Mouse (Mus musculus) layer of hippocampus, adult 8-10 months (tissue): ENCODE measurements around the gene Egflam. TPM values are rescaled to one million over a fixed set of nuclear protein-coding genes. Genes with fewer than 3 reads are reported as not detected.

Experiments used
- DNase-seq, 2 experiments: peaks; one replicate each; pipeline ENCODE4 v3.0.0; 2022; ENCODE audit warnings: low spot score in 2 of 2
- total RNA-seq, 4 experiments: library from RNA; stranded (reverse); gene quantifications; 2 replicates each; pipeline ENCODE4 v1.2.4; 2022

Gene Egflam
- 1 to 10 TPM; 3.0 to 5.6 (median 3.5) TPM for total RNA-seq

- DNase-seq: no peak
Measured at GRCm38 (mm10) chr15:7397818-7398608, at the start of gene Egflam. Gene Egflam (minus strand): TSS chr15:7398395.

DNA sequence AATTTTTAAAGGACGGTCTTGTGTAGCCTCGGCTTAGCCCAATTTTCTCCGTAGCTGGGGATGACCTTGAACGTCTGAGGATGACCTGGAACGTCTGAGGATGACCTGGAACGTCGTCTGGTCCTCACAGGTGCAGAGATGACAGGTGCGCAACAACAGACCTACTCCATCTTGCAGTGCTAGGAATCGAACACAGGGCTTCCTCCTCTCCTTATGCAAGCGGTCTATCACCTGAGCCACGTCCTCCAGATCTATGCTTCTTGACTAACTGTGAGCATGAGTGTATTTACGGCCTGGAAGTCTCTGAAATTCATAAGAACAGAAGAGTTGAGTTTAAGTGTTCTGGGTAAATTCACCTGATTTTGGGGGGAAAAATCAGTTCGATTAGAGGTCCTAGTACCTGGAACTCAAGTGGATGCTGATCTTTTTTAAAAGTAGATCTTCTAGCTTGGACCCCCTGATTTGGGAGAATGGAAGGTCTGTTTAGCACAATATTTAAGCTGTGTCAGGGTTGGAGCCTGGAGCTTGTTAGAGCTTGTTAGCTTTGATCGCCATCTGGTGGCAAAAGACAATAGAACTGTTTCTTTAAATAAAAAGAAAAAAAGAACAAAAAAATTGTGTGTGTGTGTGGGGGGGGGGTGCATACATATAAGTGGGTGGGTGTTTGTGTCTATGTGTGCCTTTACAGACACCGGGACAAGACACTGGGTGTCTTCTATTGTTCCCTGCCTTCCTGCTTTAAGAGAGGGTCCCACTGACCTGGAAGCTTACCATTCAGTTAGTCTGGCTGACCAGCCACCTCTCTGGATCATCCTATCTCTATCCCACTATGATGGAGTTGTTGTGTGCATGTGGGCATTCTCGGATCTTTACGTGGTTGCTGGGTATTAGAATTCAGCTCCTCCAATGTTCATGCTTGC is 45.5 kb upstream of the Egflam start:
- no peak for DNase-seq

DNA sequence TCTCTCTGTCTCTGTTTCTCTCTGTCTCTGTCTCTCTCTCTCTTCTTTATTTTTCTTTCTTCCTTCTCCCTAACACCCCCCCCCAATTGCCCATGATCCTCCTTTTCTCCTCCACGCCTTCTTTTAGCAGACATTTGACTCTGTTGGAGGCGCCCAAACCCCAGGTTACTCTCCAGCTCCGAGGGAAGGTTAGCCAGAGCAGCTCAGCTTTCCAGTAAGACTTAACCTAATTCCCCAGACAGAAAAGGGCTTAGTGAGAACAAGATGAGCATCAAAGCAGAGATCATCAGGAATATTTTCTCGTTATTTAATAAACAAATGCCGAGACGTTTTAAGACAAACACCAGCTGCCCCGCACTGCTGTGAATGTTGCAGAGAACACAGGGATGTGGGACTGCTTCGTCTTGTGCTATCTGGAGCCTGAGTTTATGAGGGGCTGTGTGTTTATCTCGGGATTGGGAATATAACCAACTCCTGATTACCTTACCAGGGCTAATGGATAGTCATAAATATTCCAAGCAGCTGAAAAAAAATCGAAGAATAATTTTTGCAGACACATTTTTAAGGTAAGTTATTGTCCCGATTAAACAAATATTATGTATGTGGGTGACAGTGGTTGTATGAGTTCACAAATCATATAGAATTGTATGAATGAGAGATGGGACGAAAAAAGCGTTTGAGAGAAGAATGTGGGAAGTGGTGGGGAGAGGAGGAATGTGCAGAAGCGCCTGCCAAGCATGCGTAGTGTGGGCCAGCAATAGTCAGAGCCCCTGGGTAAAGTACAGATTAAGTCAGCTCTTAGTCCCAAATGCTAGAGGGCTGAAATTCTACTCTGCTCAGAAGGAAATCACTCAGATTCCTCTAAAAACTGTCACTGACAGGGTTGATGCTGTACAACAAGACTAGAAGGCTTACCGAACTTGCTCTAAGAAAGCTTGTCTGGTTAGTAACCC is 44.2 kb upstream of the Egflam start:
- DNase-seq: no peak

- DNase-seq: no peak
Measured at GRCm38 (mm10) chr15:7424282-7424681, 26.1 kb upstream of the Egflam start.

DNA sequence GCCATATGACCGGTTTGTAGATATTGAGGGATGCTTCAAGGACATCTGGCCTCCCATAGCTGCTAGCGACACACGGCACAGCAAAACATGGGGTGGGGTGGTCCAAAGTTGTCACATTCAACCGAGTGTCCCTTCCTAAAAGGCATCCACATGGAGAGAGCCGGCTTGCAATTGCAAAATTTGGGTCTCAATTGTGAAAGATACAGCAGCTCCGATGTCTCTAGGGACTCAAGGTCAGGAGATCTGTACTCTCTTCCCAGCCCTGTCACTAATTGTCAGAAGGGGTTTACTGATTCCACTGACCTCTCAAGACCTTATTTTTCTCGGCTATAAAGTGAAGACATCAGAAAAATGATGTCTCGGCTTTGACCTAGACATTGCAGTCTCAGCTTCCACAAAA is 6.3 kb upstream of the Egflam start:
- DNase-seq: no peak

DNA sequence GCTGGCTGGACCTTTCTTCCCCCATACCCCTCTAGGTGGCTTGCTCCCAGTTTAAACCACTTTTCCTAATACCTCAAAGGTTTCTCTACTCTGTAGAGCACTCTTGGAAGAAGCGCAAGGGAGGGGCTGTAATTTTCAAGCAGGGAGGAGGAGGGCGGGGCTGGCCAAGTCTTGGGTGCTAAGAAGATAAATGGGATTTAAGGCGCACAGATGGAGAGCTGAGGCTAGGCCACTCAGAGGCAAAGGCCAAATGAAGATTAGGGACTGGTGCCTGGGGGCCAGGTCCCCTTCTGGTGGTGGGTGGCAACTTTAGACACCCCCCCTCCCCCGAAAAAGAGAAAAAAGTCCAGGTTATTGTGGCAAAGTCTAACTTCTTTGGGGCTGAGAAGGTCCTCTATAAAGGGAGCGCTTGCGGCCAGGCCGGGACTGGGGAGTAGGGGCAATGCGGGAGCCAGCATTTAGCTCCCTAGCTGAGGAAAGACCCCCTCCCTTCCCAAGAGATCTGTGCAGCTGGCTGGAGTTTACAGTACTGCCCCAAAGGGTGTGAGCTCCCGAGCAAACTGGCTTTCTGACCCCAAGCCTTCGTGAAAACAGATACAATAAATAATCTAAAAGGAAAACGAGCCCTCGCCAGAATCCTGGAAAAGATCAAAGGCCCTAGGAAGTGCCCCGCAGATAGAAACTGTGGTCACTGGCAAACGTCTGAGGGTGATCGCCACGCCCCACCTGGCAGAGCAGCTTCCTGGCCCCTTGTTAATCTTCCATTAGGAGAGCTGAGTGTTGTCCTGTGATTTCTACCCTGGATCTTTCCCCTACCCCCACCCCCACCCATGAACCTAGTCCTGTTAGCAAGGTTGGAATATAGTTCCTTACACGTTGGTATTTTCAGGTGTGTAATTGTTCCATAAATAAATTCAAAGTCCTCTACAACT is 680 bp upstream of the Egflam start:
- no peak for DNase-seq

- no peak for DNase-seq
Measured at GRCm38 (mm10) chr15:7397446-7397817, 763 bp downstream of the Egflam start.

DNA sequence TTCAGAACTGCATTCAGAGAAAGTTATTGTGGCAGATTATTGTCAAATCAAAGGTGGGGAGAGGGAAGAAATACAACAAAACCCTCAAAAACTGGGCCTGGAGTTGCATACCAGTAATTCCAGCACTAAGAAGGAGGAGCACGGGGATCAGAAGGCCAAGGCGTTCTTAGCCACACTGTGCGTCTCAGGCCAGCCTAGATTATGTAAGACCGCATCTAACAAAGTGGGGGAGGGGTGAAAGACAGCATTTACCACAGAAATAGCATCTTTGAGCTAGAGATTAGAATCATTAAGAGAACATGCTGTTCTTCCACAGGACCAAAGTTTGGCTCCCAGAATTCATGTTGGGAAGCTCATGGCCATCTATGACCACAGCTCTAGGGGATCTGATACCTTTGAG is 14.8 kb downstream of the Egflam start:
- DNase-seq: no peak

DNA sequence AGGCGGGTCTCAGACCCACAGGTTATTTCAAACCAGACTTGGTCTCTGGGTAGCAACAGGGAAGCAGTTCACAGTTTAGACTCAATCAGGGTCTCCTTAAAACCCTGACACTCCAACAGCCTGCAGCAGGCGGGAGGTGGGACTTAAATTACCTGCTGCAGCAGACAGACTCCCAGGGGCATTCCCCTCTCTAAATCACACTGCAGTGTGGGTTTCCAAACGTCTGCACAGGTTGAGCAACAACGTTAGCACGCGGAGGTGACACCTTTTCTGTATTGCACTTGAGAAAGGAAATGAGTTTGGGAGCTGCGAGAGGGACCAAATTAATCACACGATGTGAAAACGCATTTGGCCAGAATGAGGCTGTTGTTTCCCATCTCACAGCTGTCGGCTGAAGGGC is 15.7 kb downstream of the Egflam start:
- DNase-seq: no peak

GRCm38 (mm10) chr15:7352635-7353051 is 45.6 kb downstream of the Egflam start:
- DNase-seq: no peak

DNA sequence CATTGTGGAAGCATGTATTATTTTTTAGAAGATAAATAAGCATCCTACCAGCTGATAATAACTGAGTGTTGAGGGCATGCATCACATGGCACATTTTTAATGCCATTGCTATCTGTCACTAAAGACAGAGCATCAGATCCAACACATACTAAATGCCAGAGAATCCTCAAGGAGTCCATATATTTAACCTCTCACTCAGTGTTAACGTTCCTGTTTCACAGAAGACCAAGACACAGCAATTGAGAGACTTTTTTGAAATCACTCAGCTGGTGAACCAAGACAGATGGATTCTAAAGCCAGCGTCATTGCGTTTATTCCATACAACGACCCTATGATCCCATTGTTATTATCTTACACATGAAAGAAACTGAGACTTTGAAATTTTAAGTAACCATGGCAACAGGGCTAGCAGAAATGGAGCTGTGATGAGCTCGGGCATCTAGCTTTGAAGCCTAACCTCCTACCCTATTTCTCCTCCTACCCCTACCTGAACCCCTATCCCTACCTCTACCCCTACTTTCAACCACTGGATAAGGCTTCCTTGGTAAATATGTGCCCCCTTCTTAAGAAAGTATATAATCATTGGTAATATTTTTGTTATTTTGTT is 57.4 kb downstream of the Egflam start:
- no peak for DNase-seq

- no peak for DNase-seq
Measured at GRCm38 (mm10) chr15:7334517-7335298, 63.5 kb downstream of the Egflam start.

DNA sequence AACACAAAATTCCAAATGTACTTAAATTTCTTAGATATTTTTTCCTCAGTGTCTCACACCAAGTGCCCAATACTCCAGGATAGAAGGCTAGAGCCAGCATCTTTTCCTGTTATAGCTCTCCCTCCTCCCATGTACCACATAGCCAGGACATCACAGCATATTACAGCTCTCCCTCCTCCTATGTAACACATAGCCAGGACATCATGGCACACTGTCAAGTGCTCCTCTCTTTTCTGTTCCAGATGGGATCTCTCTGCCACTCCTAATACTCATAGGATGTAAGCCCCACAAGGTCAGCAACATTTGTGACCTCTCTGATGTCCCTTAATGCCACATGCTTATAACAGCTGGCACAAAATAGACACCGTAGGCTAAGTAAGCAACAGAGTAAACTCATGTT is 65.3 kb downstream of the Egflam start:
- DNase-seq: no peak

- no peak for DNase-seq
Measured at GRCm38 (mm10) chr15:7322599-7323311, 75.4 kb downstream of the Egflam start.

DNA sequence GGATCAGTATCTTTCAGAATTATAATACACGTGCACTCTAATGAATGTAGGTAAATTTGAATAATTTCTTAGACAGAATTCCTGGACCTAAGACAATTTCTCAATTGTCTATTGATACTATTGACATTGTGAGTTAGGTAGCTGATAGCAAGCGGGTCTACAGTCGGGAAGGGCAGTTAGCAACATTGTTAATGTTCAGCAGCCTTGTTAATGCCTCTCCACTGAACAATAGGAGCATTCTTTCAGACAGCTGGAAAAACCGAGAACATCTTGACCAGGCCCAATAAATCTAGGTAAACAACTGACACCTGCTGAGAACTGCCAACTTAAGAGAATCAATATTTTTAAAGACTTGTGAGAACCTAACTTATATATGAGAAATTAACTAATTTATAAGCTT is 77.3 kb downstream of the Egflam start:
- no peak for DNase-seq

DNA sequence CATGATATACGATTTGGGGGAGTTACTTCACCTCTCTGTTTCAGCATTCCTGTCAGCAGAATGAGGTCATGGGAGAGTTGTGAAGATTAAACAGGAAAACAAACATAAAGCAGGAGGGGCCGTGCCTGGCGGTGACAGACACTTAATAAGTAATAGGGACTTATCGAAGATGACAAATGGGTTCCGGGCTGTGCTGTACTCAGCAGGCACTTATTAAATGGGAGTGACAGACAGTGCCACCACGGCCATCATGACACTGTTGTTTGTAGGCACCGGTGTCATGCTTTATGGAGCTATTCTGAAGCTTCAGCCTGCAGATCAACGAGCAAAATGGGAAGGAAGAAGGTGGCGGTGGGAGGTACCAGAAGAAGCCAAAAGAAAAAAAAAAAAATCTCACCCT is 82.7 kb downstream of the Egflam start:
- no peak for DNase-seq

GRCm38 (mm10) chr15:7308711-7309110 is 89.5 kb downstream of the Egflam start:
- no peak for DNase-seq

GRCm38 (mm10) chr15:7299892-7300291 is 98.3 kb downstream of the Egflam start:
- DNase-seq: no peak
